Mouse (Mus musculus) embryonic facial prominence, embryonic 13.5 days (tissue): ENCODE results near the gene Gm28230. TPM values are rescaled to one million over a fixed set of nuclear protein-coding genes. Genes with fewer than 3 reads are reported as not detected.

ENCODE experiments used
- ATAC-seq: fragments of 200-750 bp; cut with Nextera tagmentation; 2 replicates; pipeline ENCODE4 v1.8.0; 2017; ENCODE audit warnings: low read depth; ENCODE audit not compliant: insufficient number of reproducible peaks, insufficient read depth, low FRiP score, low TSS enrichment
- H3K27ac ChIP-seq: fragments of 300-500 bp; sonication (generic); 2 replicates; pipeline ENCODE4 v1.5.1; 2015; ENCODE audit warnings: moderate library complexity, mild to moderate bottlenecking, inconsistent platforms
- H3K27me3 ChIP-seq: fragments of 300-500 bp; sonication (generic); 2 replicates; pipeline ENCODE4 v1.6.1; 2015; ENCODE audit warnings: mild to moderate bottlenecking, inconsistent platforms
- H3K36me3 ChIP-seq: fragments of 300-500 bp; sonication (generic); 2 replicates; pipeline ENCODE4 v1.6.1; 2015; ENCODE audit warnings: mild to moderate bottlenecking, inconsistent platforms
- H3K4me1 ChIP-seq: fragments of 300-500 bp; sonication (generic); 2 replicates; pipeline ENCODE4 v1.6.1; 2015; ENCODE audit warnings: inconsistent platforms
- H3K4me2 ChIP-seq: fragments of 300-500 bp; sonication (generic); 2 replicates; pipeline ENCODE4 v1.6.1; 2015; ENCODE audit warnings: moderate library complexity, mild to moderate bottlenecking, inconsistent platforms
- H3K4me3 ChIP-seq: fragments of 300-500 bp; sonication (generic); 2 replicates; pipeline ENCODE4 v1.5.1; 2015; ENCODE audit warnings: mild to moderate bottlenecking, inconsistent platforms
- H3K9ac ChIP-seq: fragments of 300-500 bp; sonication (generic); 2 replicates; pipeline ENCODE4 v1.6.1; 2015; ENCODE audit warnings: mild to moderate bottlenecking, inconsistent platforms
- H3K9me3 ChIP-seq: fragments of 300-500 bp; sonication (generic); 2 replicates; pipeline ENCODE4 v1.6.1; 2016; ENCODE audit warnings: inconsistent platforms
- WGBS: fragments of 180-500 bp; shearing (Covaris S2); methylation state at CpG from one replicate; pipeline ENCODE4 v1.1.7; 2015; ENCODE audit warnings: mixed read lengths; 5-methylcytosine and 5-hydroxymethylcytosine counted together
- polyA plus RNA-seq: library from polyadenylated mRNA; unstranded; fragments of >200 nt; fragmentation: Nextera tagmentation; extraction: Ambion mirVana; gene quantifications from 2 replicates; pipeline ENCODE4 v1.2.1, GENCODE M21; 2015

Gm28230 gene
- polyA plus RNA-seq, 1 experiment from 2014 or later: 0.18 TPM

DNA sequence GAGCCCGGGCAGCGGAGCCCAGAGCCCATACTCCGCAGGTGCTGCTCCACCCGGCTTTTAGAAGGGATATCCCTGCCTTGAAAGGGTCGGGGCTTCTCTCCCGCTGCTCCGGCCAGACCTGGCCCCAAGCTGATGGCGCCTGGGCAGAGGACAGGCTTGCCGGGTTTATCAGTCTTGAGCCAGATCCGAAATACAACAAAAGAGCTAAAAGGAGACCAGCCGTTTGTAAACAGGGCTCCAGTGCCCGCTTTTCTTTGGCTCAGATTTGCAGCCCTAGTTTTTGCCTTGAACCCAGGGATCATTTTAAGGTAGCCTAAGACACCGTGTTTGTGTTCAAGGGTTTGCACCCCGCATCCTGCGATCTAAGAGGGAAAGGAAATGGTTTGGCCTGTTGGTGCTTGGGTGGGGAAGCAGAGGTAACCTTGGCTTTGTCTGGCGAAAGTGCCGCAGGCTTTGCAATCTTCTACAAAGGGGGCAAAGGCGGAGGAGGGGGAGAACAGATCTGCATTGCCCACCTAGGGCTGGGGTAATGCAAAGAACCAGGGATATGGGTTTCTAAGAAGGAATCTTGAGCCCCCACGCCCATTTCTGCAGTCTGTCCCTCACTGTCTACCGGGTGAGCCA is 33.6 kb upstream of the Gm28230 start:
- H3K4me1 ChIP-seq: peaks cover 5% of the 10 kb centered on the region
- H3K27me3 ChIP-seq: peaks cover 95% of the 10 kb centered on the region
- WGBS: 2% methylated on average over 20 of the region's 20 CpGs
- ATAC-seq: no peak
- no peaks in the 10 kb centered on the region for H3K36me3 ChIP-seq
- H3K27ac ChIP-seq: no peak overlapping the region
- no peak overlapping the region for H3K9ac ChIP-seq
- no peak overlapping the region for H3K4me3 ChIP-seq
- H3K4me2 ChIP-seq: no peak overlapping the region
- no peaks in the 10 kb centered on the region for H3K9me3 ChIP-seq

DNA sequence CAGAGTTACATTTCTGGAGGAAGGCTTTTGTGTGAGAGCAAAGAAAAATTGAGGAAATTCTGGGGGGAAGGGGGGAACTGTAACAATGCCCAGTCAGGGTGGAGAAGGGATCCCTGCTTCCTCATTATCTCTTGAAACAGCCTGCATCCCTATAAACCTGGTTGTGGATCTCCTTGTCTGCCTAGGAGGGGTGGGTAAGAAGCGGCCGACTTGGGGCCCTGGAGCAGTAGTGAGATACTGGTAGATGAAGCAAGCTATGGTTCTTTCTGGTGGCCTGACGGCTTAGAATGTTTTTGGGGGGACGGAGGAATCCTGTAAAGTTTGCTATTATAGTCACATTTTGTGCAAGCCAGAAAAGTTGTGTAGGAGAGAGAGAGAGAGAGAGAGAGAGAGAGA is 33.1 kb upstream of the Gm28230 start:
- Histone ChIP-seq H3K4me2 (no peak overlapping the region), H3K36me3 (no peaks in the 10 kb centered on the region)

GRCm38 (mm10) chr2:74694066-74694465 is 32.5 kb upstream of the Gm28230 start:
- H3K27me3 ChIP-seq: peaks cover 95% of the 10 kb centered on the region
- no peak overlapping the region for H3K4me2 ChIP-seq
- H3K4me3 ChIP-seq: no peak overlapping the region
- H3K9ac ChIP-seq: no peak overlapping the region
- no peaks in the 10 kb centered on the region for H3K36me3 ChIP-seq
- no peaks in the 10 kb centered on the region for H3K9me3 ChIP-seq
- peaks cover 14% of the 10 kb centered on the region for H3K4me1 ChIP-seq
- no peak for ATAC-seq
- 1% methylated on average over 16 of the region's 16 CpGs for WGBS
- H3K27ac ChIP-seq: no peak overlapping the region

More for the DNA sequence above, 33.1 kb upstream of the Gm28230 start:
- H3K4me1 ChIP-seq: peaks cover 10% of the 10 kb centered on the region
- H3K4me3 ChIP-seq: no peak overlapping the region
- WGBS: 3% methylated on average over 4 of the region's 4 CpGs
- no peaks in the 10 kb centered on the region for H3K9me3 ChIP-seq
- no peak overlapping the region for H3K27ac ChIP-seq
- H3K9ac ChIP-seq: no peak overlapping the region
- no peak for ATAC-seq
- H3K27me3 ChIP-seq: peaks cover 95% of the 10 kb centered on the region

GRCm38 (mm10) chr2:74695383-74695782 is 31.1 kb upstream of the Gm28230 start:
- Histone ChIP-seq H3K36me3 (no peaks in the 10 kb centered on the region), H3K27ac (no peak overlapping the region), H3K9me3 (no peaks in the 10 kb centered on the region), H3K4me2 (no peak overlapping the region), H3K4me3 (no peak overlapping the region), H3K4me1 (peaks cover 14% of the 10 kb centered on the region), H3K9ac (no peak overlapping the region), H3K27me3 (peaks cover 97% of the 10 kb centered on the region)
- 4% methylated on average over 1 of the region's 1 CpGs for WGBS
- ATAC-seq: no peak

DNA sequence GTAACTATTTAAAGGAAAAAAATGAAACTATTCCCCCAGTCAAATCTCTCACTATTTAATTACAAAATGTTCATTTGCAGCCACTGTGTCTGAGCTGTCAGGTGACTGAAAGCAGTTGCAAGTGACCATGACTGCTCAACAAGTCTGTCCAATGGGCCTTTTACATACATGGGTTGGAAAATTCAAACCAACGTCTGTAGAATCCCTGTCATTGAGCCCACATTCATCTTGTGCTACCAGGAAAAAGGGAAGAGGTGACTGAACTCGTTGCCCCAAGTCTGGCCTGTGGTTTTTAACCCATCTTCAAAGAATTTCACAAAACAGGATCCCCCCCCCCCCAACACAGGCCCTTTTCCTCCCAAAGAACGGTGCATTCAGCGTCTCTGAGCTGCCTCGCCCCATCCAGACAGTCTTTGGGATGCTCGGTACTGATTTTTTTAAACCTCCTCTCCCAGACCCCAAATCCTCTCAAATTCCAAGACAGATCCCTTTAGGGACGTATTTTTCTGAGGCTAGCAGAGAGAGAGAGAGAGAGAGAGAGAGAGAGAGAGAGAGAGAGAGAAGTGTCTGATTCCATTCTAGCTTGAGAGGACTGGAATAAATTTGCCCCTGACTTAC is 30.6 kb upstream of the Gm28230 start:
- Histone ChIP-seq H3K4me2 (no peak overlapping the region), H3K4me3 (no peak overlapping the region)
- no peak for ATAC-seq

GRCm38 (mm10) chr2:74696442-74697335 is 29.8 kb upstream of the Gm28230 start:
- H3K4me1 ChIP-seq: peaks cover 14% of the 10 kb centered on the region
- no peak overlapping the region for H3K27ac ChIP-seq
- peaks cover 100% of the 10 kb centered on the region for H3K27me3 ChIP-seq
- no peak overlapping the region for H3K9ac ChIP-seq
- no peaks in the 10 kb centered on the region for H3K36me3 ChIP-seq
- WGBS: 1% methylated on average over 34 of the region's 34 CpGs
- H3K4me3 ChIP-seq: no peak overlapping the region
- no peaks in the 10 kb centered on the region for H3K9me3 ChIP-seq
- no peak overlapping the region for H3K4me2 ChIP-seq
- no peak for ATAC-seq

More for the DNA sequence above, 30.6 kb upstream of the Gm28230 start:
- peaks cover 100% of the 10 kb centered on the region for H3K27me3 ChIP-seq
- H3K36me3 ChIP-seq: no peaks in the 10 kb centered on the region
- 2% methylated on average over 7 of the region's 7 CpGs for WGBS
- H3K9ac ChIP-seq: no peak overlapping the region
- peaks cover 14% of the 10 kb centered on the region for H3K4me1 ChIP-seq
- H3K9me3 ChIP-seq: no peaks in the 10 kb centered on the region
- H3K27ac ChIP-seq: no peak overlapping the region

DNA sequence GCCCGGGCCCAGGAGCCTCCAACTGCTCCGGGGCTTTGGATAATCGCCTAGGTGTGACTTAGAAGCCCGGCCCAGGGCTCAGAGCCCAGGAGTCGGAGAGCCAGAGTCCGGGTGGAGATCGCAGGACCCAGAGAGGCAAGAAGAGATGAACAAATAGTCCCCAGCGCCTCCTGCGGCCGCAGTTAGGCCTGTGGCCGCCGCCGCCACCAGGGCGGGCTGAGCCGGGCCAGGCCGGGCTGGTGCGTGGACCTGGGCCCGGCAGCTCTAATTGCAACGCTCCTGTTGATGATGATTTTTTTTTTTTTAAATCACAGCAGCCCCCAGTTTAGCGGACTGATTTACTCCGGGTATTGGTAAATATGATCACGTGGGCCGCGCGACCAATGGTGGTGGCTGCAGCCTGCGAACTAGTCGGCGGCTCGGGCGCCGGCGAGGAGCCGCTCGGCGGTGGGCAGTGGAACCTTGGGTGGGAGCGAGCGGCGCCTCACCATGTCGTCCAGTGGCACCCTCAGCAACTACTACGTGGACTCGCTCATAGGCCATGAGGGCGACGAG is 28.9 kb upstream of the Gm28230 start, which contains the start of gene Hoxd9:
Gene Hoxd9 (plus strand): TSS at position 161 of the 555 bp plus-strand sequence.
- Histone ChIP-seq H3K4me2 (peak within 1 kb of the TSS; percentile 58), H3K4me1 (peaks cover 14% of the 10 kb centered on the region), H3K27me3 (peaks cover 100% of the 10 kb centered on the region), H3K9ac (peak within 1 kb of the TSS; percentile 52), H3K4me3 (peak within 1 kb of the TSS; percentile 37), H3K27ac (no peak within 1 kb of the TSS), H3K9me3 (no peaks in the 10 kb centered on the region), H3K36me3 (no peaks in the 10 kb centered on the region)
- ATAC-seq: no peak
- under 1% methylated on average over 43 of the region's 43 CpGs for WGBS

GRCm38 (mm10) chr2:74698201-74699052 is 28.1 kb upstream of the Gm28230 start:
- Histone ChIP-seq H3K27ac (no peak overlapping the region), H3K27me3 (peaks cover 100% of the 10 kb centered on the region), H3K9me3 (no peaks in the 10 kb centered on the region), H3K4me1 (peaks cover 14% of the 10 kb centered on the region), H3K36me3 (no peaks in the 10 kb centered on the region), H3K4me3 (peak overlapping the region; percentile 37), H3K4me2 (peak overlapping the region; percentile 58), H3K9ac (peak overlapping the region; percentile 52)
- WGBS: under 1% methylated on average over 86 of the region's 86 CpGs
- no peak for ATAC-seq

- Histone ChIP-seq H3K36me3 (no peaks in the 10 kb centered on the region), H3K9ac (no peak overlapping the region), H3K27me3 (peaks cover 100% of the 10 kb centered on the region), H3K4me1 (peaks cover 14% of the 10 kb centered on the region), H3K9me3 (no peaks in the 10 kb centered on the region), H3K4me3 (0 out of 2 replicates have a peak overlapping the region, but pooled peaks have one; percentile 37), H3K27ac (no peak overlapping the region), H3K4me2 (peak overlapping the region; percentile 58; the same call in 1 of the 2 replicates)
- ATAC-seq: no peak
- WGBS: 2% methylated on average over 17 of the region's 17 CpGs
These were observed 27.5 kb upstream of the Gm28230 start for GRCm38 (mm10) chr2:74699053-74699430.

DNA sequence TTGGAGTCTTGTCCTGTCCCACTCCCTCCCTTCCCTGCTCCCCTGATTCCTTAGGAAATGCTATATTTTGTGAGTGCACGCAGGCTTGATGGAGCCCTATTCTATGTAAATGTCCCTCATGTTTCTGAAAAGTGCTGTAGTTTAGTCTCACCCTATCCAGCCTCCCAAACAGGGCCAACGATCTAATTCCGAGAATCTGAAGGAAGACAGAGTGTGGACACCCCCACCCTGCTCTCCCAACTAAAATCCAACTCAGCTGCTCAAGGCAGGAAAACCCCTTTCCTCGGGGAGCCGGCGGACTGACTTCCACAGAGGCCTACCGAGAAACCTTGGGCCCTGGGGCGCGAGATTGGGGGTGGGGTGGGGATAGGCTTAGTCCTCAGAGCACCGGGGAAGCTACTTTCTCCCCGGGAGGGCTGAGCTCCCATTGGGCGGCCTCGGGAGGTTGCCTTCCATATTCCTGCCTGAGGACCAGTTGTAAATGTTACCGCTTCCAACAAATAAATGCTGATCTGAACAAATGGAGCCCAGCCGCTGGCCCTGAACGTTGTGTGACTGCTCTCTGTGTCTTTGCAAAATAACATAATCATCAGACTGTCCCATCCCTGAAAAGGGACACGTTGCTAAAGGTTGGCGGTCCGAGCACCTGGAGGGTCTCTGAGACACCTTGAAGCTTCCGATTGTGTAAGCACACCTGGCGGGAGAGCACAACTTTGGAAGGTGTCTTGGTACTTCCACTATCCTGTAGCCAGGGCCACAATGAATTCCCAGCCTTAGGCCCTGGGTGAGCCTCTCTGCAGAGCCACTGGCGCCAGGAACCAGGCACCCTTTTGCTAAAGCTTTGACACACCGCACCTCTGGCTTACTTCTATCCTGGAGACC is 26.6 kb upstream of the Gm28230 start:
- no peaks in the 10 kb centered on the region for H3K9me3 ChIP-seq
- no peaks in the 10 kb centered on the region for H3K36me3 ChIP-seq
- H3K27me3 ChIP-seq: peaks cover 100% of the 10 kb centered on the region
- no peak overlapping the region for H3K4me3 ChIP-seq
- WGBS: 2% methylated on average over 23 of the region's 23 CpGs
- no peak overlapping the region for H3K4me2 ChIP-seq
- peaks cover 19% of the 10 kb centered on the region for H3K4me1 ChIP-seq
- no peak for ATAC-seq
- no peak overlapping the region for H3K27ac ChIP-seq
- no peak overlapping the region for H3K9ac ChIP-seq
